8 mouse cellular contexts compared by ENCODE assay signal in the genomic region with DNA sequence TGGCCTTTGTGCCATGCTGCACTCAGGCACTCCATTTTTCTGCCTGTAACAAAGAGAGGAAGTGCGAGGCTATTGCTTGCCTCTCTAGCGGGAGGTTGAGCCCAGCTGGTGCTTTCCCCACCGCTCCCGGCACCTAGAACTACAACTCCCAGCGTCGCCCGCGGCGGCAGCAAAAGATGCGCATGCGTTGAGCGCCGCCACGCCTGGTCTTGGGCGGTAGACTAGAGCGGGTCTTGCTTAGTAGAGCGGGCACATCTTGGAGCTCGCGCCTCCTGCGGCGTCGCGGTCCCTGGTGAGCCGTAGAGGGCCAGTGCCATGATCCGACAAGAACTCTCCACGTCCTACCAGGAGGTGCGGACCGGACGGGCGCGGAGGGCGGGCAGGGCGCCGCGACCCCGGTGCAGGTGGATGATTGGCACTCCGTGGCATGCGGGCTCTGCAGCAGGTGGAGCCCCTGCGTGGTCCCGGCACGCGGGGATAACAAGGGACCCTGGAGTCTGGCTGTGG. TPM values are rescaled to one million over a fixed set of nuclear protein-coding genes. Genes with fewer than 3 reads are reported as not detected.
DNase-seq lines count a peak whose midpoint lies in the region; ATAC-seq and TF ChIP-seq lines count a peak whose summit lies in the region.

A gene (plus strand): TSS at position 187 of the 507 bp plus-strand sequence.

- no peaks in the 10 kb centered on the region for H3K9me3 ChIP-seq in heart, embryonic 11.5 days (replicated peaks; ENCODE audit: control insufficient read depth, low read length)
- no peaks in the 10 kb centered on the region for H3K9me3 ChIP-seq in kidney, embryonic 16.5 days (ENCODE audit: low read length)

- H3K79me2 ChIP-seq in liver, adult 2 months (ENCODE audit: control insufficient read depth, insufficient read depth, low read length), result no peaks in the 10 kb centered on the region
- no peaks in the 10 kb centered on the region for H3K79me2 ChIP-seq in myocyte (ENCODE audit: control insufficient read depth, insufficient read depth)

- no peak for TF ChIP-seq CTCF in bone marrow macrophage, adult 2 months (IDR thresholded peaks at IDR 0.05; ENCODE audit: low read depth, low read length)
- TF ChIP-seq CTCF in embryonic fibroblast, embryonic 13.5 days (IDR thresholded peaks at IDR 0.05; ENCODE audit: borderline replicate concordance, insufficient read depth, low read length), result no peak
- 0 out of 2 replicates have a peak, but pooled peaks have one; percentile 1 for TF ChIP-seq CTCF in liver, adult 2 months (IDR thresholded peaks at IDR 0.05; ENCODE audit: low read depth, low read length)

- ATAC-seq in heart, embryonic 11.5 days (replicated peaks; ENCODE audit: insufficient number of reproducible peaks, low FRiP score, low TSS enrichment), result peak; percentile 97
- peak; percentile 93 for ATAC-seq in kidney, embryonic 16.5 days (ENCODE audit: low FRiP score, low TSS enrichment)

- whole genome bisulfite sequencing in heart, embryonic 11.5 days (ENCODE audit: insufficient replicate concordance), result under 1% methylated on average over 42 of the region's 42 CpGs
- WGBS in kidney, embryonic 16.5 days, result under 1% methylated on average over 39 of the region's 42 CpGs
- WGBS in liver, adult 2 months, result under 1% methylated on average over 42 of the region's 42 CpGs

- peaks cover 2% of the 10 kb centered on the region; the same call in 1 of the 2 replicates for H3K36me3 ChIP-seq in heart, embryonic 11.5 days (ENCODE audit: control insufficient read depth, insufficient read depth, low read length)
- no peaks in the 10 kb centered on the region for H3K36me3 ChIP-seq in kidney, embryonic 16.5 days (ENCODE audit: insufficient read depth, low read length)
- no peaks in the 10 kb centered on the region for H3K36me3 ChIP-seq in liver, adult 2 months (ENCODE audit: control insufficient read depth, insufficient read depth, low read length)
- no peaks in the 10 kb centered on the region for H3K36me3 ChIP-seq in myocyte (ENCODE audit: control insufficient read depth, insufficient read depth)
- no peaks in the 10 kb centered on the region for H3K36me3 ChIP-seq in splenic B cell, adult 2 months (ENCODE audit: control insufficient read depth, insufficient read depth, low read length, poor library complexity, severe bottlenecking)

- H3K4me1 ChIP-seq in bone marrow macrophage, adult 2 months (ENCODE audit: control insufficient read depth, insufficient read depth, low read length), result peaks cover 21% of the 10 kb centered on the region
- no peaks in the 10 kb centered on the region for H3K4me1 ChIP-seq in embryonic fibroblast, embryonic 13.5 days (ENCODE audit: control insufficient read depth, insufficient read depth, low read length)
- peaks cover 16% of the 10 kb centered on the region for H3K4me1 ChIP-seq in heart, embryonic 11.5 days (ENCODE audit: control insufficient read depth, insufficient read depth, low read length)
- peaks cover 31% of the 10 kb centered on the region for H3K4me1 ChIP-seq in kidney, embryonic 16.5 days (ENCODE audit: insufficient read depth, low read length)
- H3K4me1 ChIP-seq in liver, adult 2 months (ENCODE audit: control insufficient read depth, insufficient read depth, low read length), result peaks cover 3% of the 10 kb centered on the region

- H3K4me2 ChIP-seq in heart, embryonic 11.5 days, result peak within 1 kb of the TSS; percentile 95
- H3K4me2 ChIP-seq in kidney, embryonic 16.5 days (replicated peaks; ENCODE audit: low read depth, low read length), result peak within 1 kb of the TSS; percentile 95
- peak within 1 kb of the TSS; percentile 87 for H3K4me2 ChIP-seq in myocyte (ENCODE audit: low read depth)

- DNase-seq in A20 (ENCODE audit: low read depth, low spot score), result peak; percentile 99
- DNase-seq in liver, adult 2 months (ENCODE audit: extremely low read depth, low read depth, low spot score), result peak; percentile 77
- peak; percentile 98 for DNase-seq in splenic B cell, adult 2 months (ENCODE audit: low read depth, low spot score)

- H3K9ac ChIP-seq in heart, embryonic 11.5 days (ENCODE audit: low read depth, low read length), result peak within 1 kb of the TSS; percentile 89
- peak within 1 kb of the TSS; percentile 87 for H3K9ac ChIP-seq in kidney, embryonic 16.5 days (replicated peaks; ENCODE audit: low read length)
- H3K9ac ChIP-seq in liver, adult 2 months (ENCODE audit: low read depth, low read length), result peak within 1 kb of the TSS; percentile 82

- peak within 1 kb of the TSS; percentile 94 for H3K4me3 ChIP-seq in bone marrow macrophage, adult 2 months (ENCODE audit: insufficient read depth, low read length)
- peak within 1 kb of the TSS; percentile 57 for H3K4me3 ChIP-seq in embryonic fibroblast, embryonic 13.5 days (ENCODE audit: insufficient read depth, low read length)
- peak within 1 kb of the TSS; percentile 86 for H3K4me3 ChIP-seq in heart, embryonic 11.5 days (ENCODE audit: low read depth, low read length)
- peak within 1 kb of the TSS; percentile 73 for H3K4me3 ChIP-seq in kidney, embryonic 16.5 days (ENCODE audit: low read length)
- peak within 1 kb of the TSS; percentile 85 for H3K4me3 ChIP-seq in liver, adult 2 months (ENCODE audit: insufficient read depth, low read depth, low read length)
- H3K4me3 ChIP-seq in myocyte, result peak within 1 kb of the TSS; percentile 46

- H3K27me3 ChIP-seq in heart, embryonic 11.5 days (ENCODE audit: control insufficient read depth, insufficient read depth, low read length), result no peaks in the 10 kb centered on the region
- no peaks in the 10 kb centered on the region for H3K27me3 ChIP-seq in kidney, embryonic 16.5 days (ENCODE audit: insufficient read depth, low read length)
- H3K27me3 ChIP-seq in liver, adult 2 months (ENCODE audit: control insufficient read depth, insufficient read depth, low read length), result no peaks in the 10 kb centered on the region
- H3K27me3 ChIP-seq in myocyte (ENCODE audit: control insufficient read depth, insufficient read depth, insufficient read length), result no peaks in the 10 kb centered on the region
- no peaks in the 10 kb centered on the region for H3K27me3 ChIP-seq in splenic B cell, adult 2 months (ENCODE audit: control insufficient read depth, insufficient read depth, low read length, poor library complexity, severe bottlenecking)

- peak; percentile 87; the same call in 1 of the 2 replicates for TF ChIP-seq POLR2A in bone marrow macrophage, adult 2 months (IDR thresholded peaks at IDR 0.05; ENCODE audit: borderline replicate concordance, low read depth, low read length)
- peak; percentile 94 for TF ChIP-seq POLR2A in embryonic fibroblast, embryonic 13.5 days (IDR thresholded peaks at IDR 0.05; ENCODE audit: low read depth, low read length)
- TF ChIP-seq POLR2A in liver, adult 2 months (IDR thresholded peaks at IDR 0.05; ENCODE audit: extremely low read depth, insufficient read depth, low read length), result peak; percentile 69
- TF ChIP-seq POLR2A in myocyte (IDR thresholded peaks at IDR 0.05; ENCODE audit: insufficient read length, low read depth), result peak; percentile 97

- H3ac ChIP-seq in myocyte (ENCODE audit: control insufficient read depth, insufficient read length), result peak within 1 kb of the TSS; percentile 41

- H3K27ac ChIP-seq in bone marrow macrophage, adult 2 months (ENCODE audit: insufficient read depth, low read depth, low read length), result peak within 1 kb of the TSS; percentile 98
- H3K27ac ChIP-seq in embryonic fibroblast, embryonic 13.5 days (ENCODE audit: insufficient read depth, low read length), result no peak within 1 kb of the TSS
- peak within 1 kb of the TSS; percentile 1; the same call in 1 of the 2 replicates for H3K27ac ChIP-seq in heart, embryonic 11.5 days (ENCODE audit: low read depth, low read length)
- H3K27ac ChIP-seq in kidney, embryonic 16.5 days (ENCODE audit: low read length), result peak within 1 kb of the TSS; percentile 72
- no peak within 1 kb of the TSS for H3K27ac ChIP-seq in liver, adult 2 months (replicated peaks; ENCODE audit: insufficient read depth, low read depth, low read length)

TF ChIP-seq in myocyte, 11 proteins besides CTCF, POLR2A, EP300 and RAD21:
- peak; percentile 94 for TF ChIP-seq POLR2AphosphoS2 (IDR thresholded peaks at IDR 0.05; ENCODE audit: insufficient read length, low read depth)
- TF ChIP-seq TCF3 (IDR thresholded peaks at IDR 0.05; ENCODE audit: insufficient read length, low read depth), result no peak

RNA-seq across cellular contexts. Expression of the gene that starts here (rescaled TPM):
- 35.0 and 37.6 TPM in 2 replicates for polyA plus RNA-seq in bone marrow macrophage, adult 2 months (2012; ENCODE audit: insufficient read depth, insufficient read length, missing spikeins)
- 10.1 and 12.0 TPM in 2 replicates for polyA plus RNA-seq in embryonic fibroblast, embryonic 13.5 days (2011; ENCODE audit: insufficient read length, low read depth, missing spikeins)
- 18.7 and 19.0 TPM in 2 replicates for polyA plus RNA-seq in heart, embryonic 11.5 days (2014; fragmentation: Nextera tagmentation; extraction: Ambion mirVana)
- polyA plus RNA-seq in kidney, embryonic 16.5 days (2015; fragmentation: Nextera tagmentation; extraction: Ambion mirVana), result 26.4 TPM in 2 replicates
- total RNA-seq in liver, adult 2 months (2014; rRNA removed), result 1.0 and 1.9 TPM in 2 replicates
- polyA plus RNA-seq in liver, adult 2 months (2012; rRNA removed), result 1.4 and 1.5 TPM in 2 replicates
- 12.1 TPM for polyA plus RNA-seq in myocyte (2012; fragmentation: generic; extraction: Trizol)

Comparison
In these comparisons a context has a peak if more than half of its experiments do, and no peak if none do; other contexts are left out.
1. H3K27ac ChIP-seq: peak in bone marrow macrophage, adult 2 months (single experiment), heart, embryonic 11.5 days (single experiment) and kidney, embryonic 16.5 days (single experiment); none in embryonic fibroblast, embryonic 13.5 days (single experiment) and liver, adult 2 months (single experiment).
2. Peak in every context shown above with its lines, with median percentiles within 50 percentile points of each other: DNase-seq, H3K4me3 ChIP-seq, POLR2A ChIP-seq, H3K4me2 ChIP-seq and H3K9ac ChIP-seq.